Mouse (Mus musculus) heart, embryonic 11.5 days (tissue): Measurements from ENCODE around the gene Tmed10. TPM values are rescaled to one million over a fixed set of nuclear protein-coding genes. Genes with fewer than 3 reads are reported as not detected.

Source experiments
- polyA plus RNA-seq: library from polyadenylated mRNA; unstranded; fragments of >200 nt; fragmentation: Nextera tagmentation; extraction: Ambion mirVana; gene quantifications from 2 replicates; pipeline ENCODE4 v1.2.1, GENCODE M21; 2014

Tmed10 gene
- polyA plus RNA-seq, 1 experiment from 2014 or later, result 330 TPM

Other genes with a start within 250 kb of the Tmed10 start
- 0.94 and 1.3 TPM in 2 replicates for gene Rps6kl1, start 223.6 kb downstream of the Tmed10 start, polyA plus RNA-seq
- 9.0 and 12.7 TPM in 2 replicates for gene Pgf, start 197.1 kb downstream of the Tmed10 start, polyA plus RNA-seq
- 60.4 and 60.6 TPM in 2 replicates for gene Eif2b2, start 155.4 kb downstream of the Tmed10 start, polyA plus RNA-seq
- 6.7 and 8.3 TPM in 2 replicates for gene Mlh3, start 104.2 kb downstream of the Tmed10 start, polyA plus RNA-seq
- 68.6 and 70.6 TPM in 2 replicates for gene Acyp1, start 86.4 kb downstream of the Tmed10 start, polyA plus RNA-seq
- gene Zc2hc1c, start 86.3 kb downstream of the Tmed10 start, polyA plus RNA-seq, result 0.69 and 0.93 TPM in 2 replicates
- 10.5 and 15.6 TPM in 2 replicates for gene Nek9, start 35.5 kb downstream of the Tmed10 start, polyA plus RNA-seq
- gene Fos, start 99.0 kb upstream of the Tmed10 start, polyA plus RNA-seq, result 4.5 and 6.3 TPM in 2 replicates
- 0.49 and 0.62 TPM in 2 replicates for gene Jdp2, start 224.2 kb upstream of the Tmed10 start, polyA plus RNA-seq